Mouse (Mus musculus): ENCODE measurements around the gene Mrpl18. TPM values are rescaled to one million over a fixed set of nuclear protein-coding genes. Genes with fewer than 3 reads are reported as not detected.

Gene Mrpl18
- polyA plus RNA-seq, 1 experiment from 2014 or later, result 133 TPM

GRCm38 (mm10) chr17:12880178-12880577 lies 36.0 kb downstream of the Mrpl18 start:
- H3K36me3 ChIP-seq (ENCODE audit: control insufficient read depth, insufficient read depth, low read length), result no peaks in the 10 kb centered on the region
- H3K4me3 ChIP-seq (ENCODE audit: low read depth, low read length), result no peak overlapping the region
- H3K9ac ChIP-seq (replicated peaks; ENCODE audit: low read depth, low read length), result no peak overlapping the region
- H3K4me1 ChIP-seq (ENCODE audit: control insufficient read depth, insufficient read depth, low read length), result no peaks in the 10 kb centered on the region
- H3K27ac ChIP-seq (ENCODE audit: low read depth, low read length), result no peak overlapping the region
- ATAC-seq (ENCODE audit: low read depth), result peak; percentile 69; the same call in 1 of the 2 replicates
- H3K9me3 ChIP-seq (ENCODE audit: control insufficient read depth, low read length), result no peaks in the 10 kb centered on the region
- H3K27me3 ChIP-seq (ENCODE audit: control insufficient read depth, insufficient read depth, low read length), result no peaks in the 10 kb centered on the region
- peak overlapping the region; percentile 19; the same call in 1 of the 2 replicates for H3K4me2 ChIP-seq (ENCODE audit: low read depth, low read length)
- 4% methylated on average over 14 of the region's 14 CpGs for WGBS

DNA sequence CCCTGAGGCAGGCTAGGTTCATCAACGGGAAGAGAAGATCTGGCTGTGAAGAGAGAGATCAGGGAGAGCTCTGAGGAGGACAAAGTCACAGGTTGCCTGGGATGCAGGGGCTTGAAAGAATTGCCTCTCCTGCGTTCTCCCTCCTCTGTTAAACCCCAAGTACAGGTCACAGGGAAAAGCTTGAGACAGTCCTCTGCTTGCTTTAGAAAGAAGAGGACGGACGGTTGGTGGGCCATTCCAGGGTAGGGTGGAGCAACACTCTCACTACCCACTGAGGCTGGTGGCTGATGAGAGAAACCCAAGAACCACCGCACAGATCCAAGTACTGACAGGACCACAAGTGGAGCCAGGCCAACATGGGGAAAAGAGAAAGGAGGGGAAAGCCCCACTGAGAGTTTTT lies 40.4 kb downstream of the Mrpl18 start, which contains the start of gene Mrgprh:
Mrgprh (plus strand) TSS at position 301 of the 400 bp plus-strand sequence.
- no peak for ATAC-seq (ENCODE audit: low read depth)
- Histone ChIP-seq H3K9ac (replicated peaks; ENCODE audit: low read depth, low read length) (no peak within 1 kb of the TSS), H3K27ac (ENCODE audit: low read depth, low read length) (no peak within 1 kb of the TSS), H3K27me3 (ENCODE audit: control insufficient read depth, insufficient read depth, low read length) (no peaks in the 10 kb centered on the region), H3K9me3 (ENCODE audit: control insufficient read depth, low read length) (no peaks in the 10 kb centered on the region), H3K4me3 (ENCODE audit: low read depth, low read length) (no peak within 1 kb of the TSS), H3K36me3 (ENCODE audit: control insufficient read depth, insufficient read depth, low read length) (no peaks in the 10 kb centered on the region), H3K4me1 (ENCODE audit: control insufficient read depth, insufficient read depth, low read length) (no peaks in the 10 kb centered on the region), H3K4me2 (ENCODE audit: low read depth, low read length) (no peak within 1 kb of the TSS)
- WGBS, result 93% methylated on average over 5 of the region's 5 CpGs

GRCm38 (mm10) chr17:12872275-12873028 lies 43.7 kb downstream of the Mrpl18 start:
- peak; percentile 86 for ATAC-seq (ENCODE audit: low read depth)
- H3K27ac ChIP-seq (ENCODE audit: low read depth, low read length), result no peak overlapping the region
- WGBS, result 47% methylated on average over 16 of the region's 16 CpGs

GRCm38 (mm10) chr17:12868640-12869039 lies 47.5 kb downstream of the Mrpl18 start:
- no peaks in the 10 kb centered on the region for H3K4me1 ChIP-seq (ENCODE audit: control insufficient read depth, insufficient read depth, low read length)

More at GRCm38 (mm10) chr17:12872275-12873028, 43.7 kb downstream of the Mrpl18 start:
- Histone ChIP-seq H3K36me3 (ENCODE audit: control insufficient read depth, insufficient read depth, low read length) (no peaks in the 10 kb centered on the region), H3K4me3 (ENCODE audit: low read depth, low read length) (no peak overlapping the region), H3K4me1 (ENCODE audit: control insufficient read depth, insufficient read depth, low read length) (no peaks in the 10 kb centered on the region), H3K4me2 (ENCODE audit: low read depth, low read length) (no peak overlapping the region), H3K9ac (replicated peaks; ENCODE audit: low read depth, low read length) (no peak overlapping the region), H3K27me3 (ENCODE audit: control insufficient read depth, insufficient read depth, low read length) (no peaks in the 10 kb centered on the region), H3K9me3 (ENCODE audit: control insufficient read depth, low read length) (no peaks in the 10 kb centered on the region)

GRCm38 (mm10) chr17:12868043-12868442 lies 48.1 kb downstream of the Mrpl18 start, which contains the start of gene Mas1:
Gene Mas1, minus strand, starts transcription at chr17:12868143.
- H3K9me3 ChIP-seq (ENCODE audit: control insufficient read depth, low read length), result no peaks in the 10 kb centered on the region
- H3K4me2 ChIP-seq (ENCODE audit: low read depth, low read length), result no peak within 1 kb of the TSS
- H3K9ac ChIP-seq (replicated peaks; ENCODE audit: low read depth, low read length), result no peak within 1 kb of the TSS
- H3K27ac ChIP-seq (ENCODE audit: low read depth, low read length), result no peak within 1 kb of the TSS
- ATAC-seq (ENCODE audit: low read depth), result no peak
- no peak within 1 kb of the TSS for H3K4me3 ChIP-seq (ENCODE audit: low read depth, low read length)
- H3K36me3 ChIP-seq (ENCODE audit: control insufficient read depth, insufficient read depth, low read length), result no peaks in the 10 kb centered on the region
- no peaks in the 10 kb centered on the region for H3K27me3 ChIP-seq (ENCODE audit: control insufficient read depth, insufficient read depth, low read length)
- 59% methylated on average over 2 of the region's 2 CpGs for WGBS
- H3K4me1 ChIP-seq (ENCODE audit: control insufficient read depth, insufficient read depth, low read length), result no peaks in the 10 kb centered on the region

More at GRCm38 (mm10) chr17:12868640-12869039, 47.5 kb downstream of the Mrpl18 start:
- H3K36me3 ChIP-seq (ENCODE audit: control insufficient read depth, insufficient read depth, low read length), result no peaks in the 10 kb centered on the region
- no peaks in the 10 kb centered on the region for H3K9me3 ChIP-seq (ENCODE audit: control insufficient read depth, low read length)
- H3K27ac ChIP-seq (ENCODE audit: low read depth, low read length), result no peak overlapping the region
- no peak for ATAC-seq (ENCODE audit: low read depth)
- 44% methylated on average over 4 of the region's 4 CpGs for WGBS
- no peak overlapping the region for H3K4me2 ChIP-seq (ENCODE audit: low read depth, low read length)
- no peak overlapping the region for H3K4me3 ChIP-seq (ENCODE audit: low read depth, low read length)
- H3K9ac ChIP-seq (replicated peaks; ENCODE audit: low read depth, low read length), result no peak overlapping the region
- no peaks in the 10 kb centered on the region for H3K27me3 ChIP-seq (ENCODE audit: control insufficient read depth, insufficient read depth, low read length)

DNA sequence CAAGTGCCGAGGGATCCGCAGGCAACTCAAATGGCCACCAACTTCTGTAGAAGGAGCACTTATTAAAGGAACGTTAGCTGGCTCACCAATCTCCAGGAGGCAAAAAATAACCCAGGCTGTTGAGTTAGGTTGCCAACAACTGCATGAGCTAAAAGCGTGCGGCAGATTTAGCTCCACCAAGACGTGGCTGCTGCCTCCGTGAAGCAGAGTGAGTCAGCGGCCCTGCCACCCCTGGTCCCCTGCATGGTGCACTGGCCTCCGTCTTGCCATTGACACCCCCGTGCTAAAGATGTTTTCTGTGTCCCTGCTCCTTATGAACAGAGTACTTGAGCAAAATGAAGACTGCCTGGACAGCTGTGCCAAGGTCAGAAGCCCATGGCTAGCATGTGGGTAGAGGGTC lies 49.3 kb downstream of the Mrpl18 start:
- no peak overlapping the region for H3K4me3 ChIP-seq (ENCODE audit: low read depth, low read length)
- no peak overlapping the region for H3K9ac ChIP-seq (replicated peaks; ENCODE audit: low read depth, low read length)
- H3K4me1 ChIP-seq (ENCODE audit: control insufficient read depth, insufficient read depth, low read length), result no peaks in the 10 kb centered on the region
- no peaks in the 10 kb centered on the region for H3K9me3 ChIP-seq (ENCODE audit: control insufficient read depth, low read length)
- ATAC-seq (ENCODE audit: low read depth), result no peak
- WGBS, result 87% methylated on average over 10 of the region's 10 CpGs
- H3K27me3 ChIP-seq (ENCODE audit: control insufficient read depth, insufficient read depth, low read length), result no peaks in the 10 kb centered on the region
- no peak overlapping the region for H3K27ac ChIP-seq (ENCODE audit: low read depth, low read length)
- H3K36me3 ChIP-seq (ENCODE audit: control insufficient read depth, insufficient read depth, low read length), result no peaks in the 10 kb centered on the region
- H3K4me2 ChIP-seq (ENCODE audit: low read depth, low read length), result no peak overlapping the region

DNA sequence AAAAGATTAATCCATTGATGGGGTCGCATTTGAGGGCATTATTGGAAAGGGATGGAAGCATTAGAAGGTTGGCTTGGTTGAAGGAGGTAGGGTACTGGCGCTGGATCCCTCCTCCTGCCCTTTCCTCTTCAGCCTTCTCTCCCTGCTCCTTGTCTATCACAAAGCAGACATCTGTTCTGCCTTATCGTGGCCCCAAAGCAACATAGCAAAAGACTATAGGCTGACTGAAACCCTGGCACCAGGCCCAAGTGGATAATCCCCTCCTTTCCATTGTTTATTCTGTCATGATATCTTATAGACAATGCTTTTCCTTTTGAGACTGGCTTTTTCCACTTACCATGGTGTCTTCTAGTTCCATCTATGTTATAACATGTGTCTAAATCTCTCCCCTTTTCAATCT lies 50.7 kb downstream of the Mrpl18 start:
- no peak overlapping the region for H3K4me3 ChIP-seq (ENCODE audit: low read depth, low read length)
- no peak for ATAC-seq (ENCODE audit: low read depth)
- no peak overlapping the region for H3K4me2 ChIP-seq (ENCODE audit: low read depth, low read length)
- H3K36me3 ChIP-seq (ENCODE audit: control insufficient read depth, insufficient read depth, low read length), result no peaks in the 10 kb centered on the region
- H3K4me1 ChIP-seq (ENCODE audit: control insufficient read depth, insufficient read depth, low read length), result no peaks in the 10 kb centered on the region
- WGBS, result 81% methylated on average over 3 of the region's 3 CpGs
- no peaks in the 10 kb centered on the region for H3K27me3 ChIP-seq (ENCODE audit: control insufficient read depth, insufficient read depth, low read length)
- H3K9ac ChIP-seq (replicated peaks; ENCODE audit: low read depth, low read length), result no peak overlapping the region
- no peak overlapping the region for H3K27ac ChIP-seq (ENCODE audit: low read depth, low read length)
- no peaks in the 10 kb centered on the region for H3K9me3 ChIP-seq (ENCODE audit: control insufficient read depth, low read length)

DNA sequence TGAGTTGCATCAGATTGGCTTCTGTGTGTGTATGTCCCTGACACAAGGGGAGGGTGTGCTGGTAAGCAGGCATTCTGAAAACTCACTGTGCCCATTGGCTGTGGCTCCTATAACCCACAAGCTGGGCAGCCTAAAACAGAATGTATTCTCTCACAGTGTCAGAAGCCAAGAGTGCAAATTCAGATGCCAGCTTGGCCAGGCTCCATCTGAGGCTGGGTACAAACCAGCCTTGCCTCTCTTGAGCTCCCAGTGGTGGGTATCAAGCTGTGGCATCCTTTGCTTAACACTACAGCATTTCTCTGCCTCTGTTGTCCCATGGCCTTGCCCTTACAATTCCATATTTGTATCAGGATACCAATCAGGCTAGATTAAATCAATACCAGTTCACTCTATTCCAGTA lies 52.0 kb downstream of the Mrpl18 start:
- Histone ChIP-seq H3K4me1 (ENCODE audit: control insufficient read depth, insufficient read depth, low read length) (no peaks in the 10 kb centered on the region), H3K9me3 (ENCODE audit: control insufficient read depth, low read length) (no peaks in the 10 kb centered on the region), H3K9ac (replicated peaks; ENCODE audit: low read depth, low read length) (no peak overlapping the region), H3K36me3 (ENCODE audit: control insufficient read depth, insufficient read depth, low read length) (no peaks in the 10 kb centered on the region), H3K4me2 (ENCODE audit: low read depth, low read length) (no peak overlapping the region), H3K27me3 (ENCODE audit: control insufficient read depth, insufficient read depth, low read length) (no peaks in the 10 kb centered on the region), H3K4me3 (ENCODE audit: low read depth, low read length) (no peak overlapping the region), H3K27ac (ENCODE audit: low read depth, low read length) (no peak overlapping the region)
- no peak for ATAC-seq (ENCODE audit: low read depth)

Data from neural tube, embryonic 14.5 days (tissue).